Mouse (Mus musculus) embryo, embryonic 11 days (tissue): ENCODE measurements around the gene Gm17469.
"Not testable (repeated sequence)": the region's sequence is repeated elsewhere in the genome, so short reads cannot be mapped to it uniquely, and the experiment has no call there.

Experiments
- DNase-seq: peaks from one replicate; pipeline ENCODE4 v3.0.0-alpha.2; 2015

Gene Gm17469

GRCm38 (mm10) chrX:124629593-124629992 is at the start of gene Gm17469:
Gene Gm17469 (plus strand): TSS chrX:124629893.
- not testable (repeated sequence) for DNase-seq
